Mouse (Mus musculus) brain, embryonic 14.5 days (tissue): ENCODE data around the gene Trim10. TPM values are rescaled to one million over a fixed set of nuclear protein-coding genes. Genes with fewer than 3 reads are reported as not detected.

Experiments used
- DNase-seq: peaks from one replicate; pipeline ENCODE4 v3.0.0-alpha.2; 2011; ENCODE audit warnings: low read depth
- CTCF ChIP-seq: fragments of 200-500 bp; IDR thresholded peaks from 2 replicates; pipeline ENCODE4 v1.5.1; 2012; ENCODE audit warnings: inconsistent platforms, mild to moderate bottlenecking, moderate library complexity, borderline replicate concordance; ENCODE audit not compliant: insufficient read depth, insufficient read length; ENCODE audit errors: extremely low read depth
- POLR2A ChIP-seq: fragments of 200-500 bp; IDR thresholded peaks from 2 replicates; pipeline ENCODE4 v1.6.1; 2012; ENCODE audit warnings: mild to moderate bottlenecking, inconsistent platforms, borderline replicate concordance; ENCODE audit not compliant: poor library complexity, insufficient read depth, insufficient read length, severe bottlenecking; ENCODE audit errors: extremely low read depth
- polyA plus RNA-seq: library from polyadenylated mRNA; depleted of rRNA; stranded (reverse); fragments of >200 nt; gene quantifications from 2 replicates; pipeline ENCODE4 v1.2.3, GENCODE M21; 2012

Gene Trim10
- polyA plus RNA-seq, 1 experiment = 0.52 TPM

DNA sequence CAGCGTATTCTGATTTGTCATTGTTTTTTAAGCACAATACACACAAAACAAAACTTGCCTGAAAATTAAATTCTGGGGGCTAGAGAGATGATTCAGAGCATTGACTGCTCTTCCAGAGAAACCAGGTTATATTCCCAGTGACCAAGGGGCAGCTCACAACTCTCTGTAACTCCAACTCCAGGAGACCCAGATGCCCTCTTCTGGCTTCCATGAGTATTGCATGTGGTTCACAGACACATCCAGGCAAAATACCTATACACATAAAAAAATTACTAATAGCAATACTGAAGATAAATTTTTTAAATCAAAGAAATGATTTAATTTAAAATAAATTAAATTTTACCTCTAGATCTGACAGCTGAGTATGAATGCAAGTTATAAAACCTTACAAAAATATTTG is 27.2 kb downstream of the Trim10 start:
- peak; percentile 49 for DNase-seq
- TF ChIP-seq CTCF = peak; percentile 65; the same call in 1 of the 2 replicates
- no peak for TF ChIP-seq POLR2A

- TF ChIP-seq CTCF = no peak
- no peak for TF ChIP-seq POLR2A
- DNase-seq = no peak
These were observed 27.7 kb downstream of the Trim10 start for GRCm38 (mm10) chr17:36897065-36897464.

- no peak for DNase-seq
- TF ChIP-seq POLR2A (no peak), CTCF (no peak)
These were observed 28.3 kb downstream of the Trim10 start, which contains the start of gene Trim31 for GRCm38 (mm10) chr17:36897552-36898205. Trim31 (plus strand) TSS chr17:36898118.

- TF ChIP-seq POLR2A = no peak
- TF ChIP-seq CTCF = no peak
These were observed 30.0 kb downstream of the Trim10 start for GRCm38 (mm10) chr17:36899376-36899775.

DNA sequence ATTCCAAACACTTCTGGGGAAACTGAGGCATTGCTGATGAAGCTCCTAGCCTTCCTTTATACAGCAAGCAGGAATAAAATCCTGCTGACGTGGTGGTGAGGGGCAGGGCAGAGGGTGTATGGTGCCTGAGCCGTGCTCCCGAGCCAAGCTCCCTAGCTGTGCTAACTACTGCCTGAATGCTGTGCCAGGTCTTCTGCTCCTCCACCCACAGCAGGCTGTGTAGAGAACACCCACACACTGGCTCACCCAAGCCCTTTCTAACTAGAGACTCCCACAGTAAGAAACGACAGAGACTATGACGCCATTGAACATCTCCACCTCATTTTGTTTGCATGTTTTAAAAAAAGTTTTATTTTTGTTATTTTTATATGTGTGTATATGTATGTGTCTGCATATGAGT is 30.6 kb downstream of the Trim10 start:
- TF ChIP-seq CTCF = no peak
- no peak for TF ChIP-seq POLR2A
- DNase-seq = no peak

More at GRCm38 (mm10) chr17:36899376-36899775, 30.0 kb downstream of the Trim10 start:
- no peak for DNase-seq

DNA sequence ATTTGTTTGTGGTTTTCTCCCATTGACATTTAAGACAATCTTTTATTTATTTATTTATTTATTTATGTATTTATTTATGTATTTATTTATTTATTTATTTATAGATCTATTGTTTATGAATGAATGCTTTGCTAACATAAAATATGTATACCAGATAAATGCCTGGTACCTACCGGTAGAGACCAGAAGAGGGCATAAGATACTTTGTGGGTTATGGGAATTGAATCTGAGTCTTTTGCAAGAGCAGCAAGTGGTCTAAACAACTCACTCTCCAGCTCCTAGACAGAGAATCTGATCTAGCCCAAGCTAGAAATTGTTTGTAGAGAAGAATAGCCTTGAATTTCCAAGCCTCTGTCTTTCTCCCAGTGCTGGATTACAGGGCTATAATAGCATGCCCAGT is 31.3 kb downstream of the Trim10 start:
- TF ChIP-seq POLR2A = no peak
- no peak for TF ChIP-seq CTCF

GRCm38 (mm10) chr17:36903651-36904050 is 34.3 kb downstream of the Trim10 start:
- TF ChIP-seq CTCF (no peak), POLR2A (no peak)
- no peak for DNase-seq

More for the DNA sequence above, 31.3 kb downstream of the Trim10 start:
- peak; percentile 23 for DNase-seq

DNA sequence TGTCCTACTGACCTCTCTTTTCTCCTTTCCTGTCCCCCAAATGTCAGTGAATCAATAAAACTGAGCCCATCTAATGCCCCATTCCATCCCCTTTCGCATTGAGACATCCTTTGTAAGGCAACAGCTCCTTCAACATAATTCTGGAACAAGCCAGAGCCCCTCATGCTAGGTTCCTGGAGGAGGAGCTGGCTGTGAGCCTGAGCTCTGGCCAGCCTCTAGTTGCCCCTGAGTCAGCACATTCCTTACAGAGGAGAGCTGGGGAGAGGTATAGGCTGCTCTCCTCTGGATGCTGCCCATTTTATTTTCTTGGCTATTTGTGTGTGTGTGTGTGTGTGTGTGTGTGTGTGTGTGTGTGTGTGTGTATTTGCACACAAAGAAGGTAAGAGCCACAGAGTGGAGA is 38.9 kb downstream of the Trim10 start:
- TF ChIP-seq POLR2A (no peak), CTCF (no peak)
- peak; percentile 11 for DNase-seq

- no peak for TF ChIP-seq POLR2A
- no peak for TF ChIP-seq CTCF
- DNase-seq = no peak
These were observed 40.4 kb downstream of the Trim10 start for GRCm38 (mm10) chr17:36909802-36910201.

DNA sequence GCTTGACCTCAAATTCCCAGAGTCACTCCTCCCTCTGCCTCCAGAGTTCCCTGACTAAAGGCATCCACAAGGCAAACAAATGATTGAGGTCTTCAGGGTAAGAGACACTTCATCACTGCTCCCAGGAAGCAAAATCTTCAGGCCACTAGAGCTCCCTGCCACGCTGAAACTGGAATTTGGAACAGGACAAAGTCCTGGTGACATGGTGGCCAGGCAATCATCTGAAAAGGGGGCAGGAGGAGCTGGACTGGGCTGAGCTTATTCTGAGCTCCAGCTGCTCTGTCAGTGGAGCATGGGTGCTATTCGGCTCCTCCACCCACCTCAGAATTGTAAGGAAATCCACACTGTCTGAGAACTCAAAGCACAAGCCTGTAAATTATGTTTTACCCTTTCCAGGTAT is 42.7 kb downstream of the Trim10 start:
- TF ChIP-seq CTCF (no peak), POLR2A (no peak)
- no peak for DNase-seq

- TF ChIP-seq CTCF (peak; percentile 79), POLR2A (no peak)
- peak; percentile 77 for DNase-seq
These were observed 44.7 kb downstream of the Trim10 start for GRCm38 (mm10) chr17:36914108-36914507.

DNA sequence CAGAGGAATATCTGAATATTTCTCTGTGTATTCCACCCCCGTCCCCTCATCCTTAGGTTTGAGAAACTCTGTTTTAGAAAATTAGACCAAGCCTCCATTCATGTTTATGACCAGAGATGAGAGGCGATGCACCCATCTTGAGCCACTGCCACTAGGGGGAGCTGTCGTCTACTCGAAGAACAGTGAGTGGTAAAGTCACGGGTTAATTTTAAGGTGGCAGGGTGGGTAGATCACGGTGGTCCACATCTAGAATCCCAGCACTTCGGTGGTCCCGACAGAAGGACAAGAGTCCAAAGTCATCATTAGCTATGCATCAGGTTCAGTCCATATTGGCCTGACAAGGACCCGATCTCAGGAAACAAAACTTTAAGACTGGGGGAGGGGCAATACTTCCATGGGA is 45.7 kb downstream of the Trim10 start:
- DNase-seq = peak; percentile 68
- peak; percentile 77; the same call in 1 of the 2 replicates for TF ChIP-seq CTCF
- no peak for TF ChIP-seq POLR2A

GRCm38 (mm10) chr17:36920239-36920638 is 50.9 kb downstream of the Trim10 start:
- no peak for DNase-seq
- TF ChIP-seq CTCF = no peak

DNA sequence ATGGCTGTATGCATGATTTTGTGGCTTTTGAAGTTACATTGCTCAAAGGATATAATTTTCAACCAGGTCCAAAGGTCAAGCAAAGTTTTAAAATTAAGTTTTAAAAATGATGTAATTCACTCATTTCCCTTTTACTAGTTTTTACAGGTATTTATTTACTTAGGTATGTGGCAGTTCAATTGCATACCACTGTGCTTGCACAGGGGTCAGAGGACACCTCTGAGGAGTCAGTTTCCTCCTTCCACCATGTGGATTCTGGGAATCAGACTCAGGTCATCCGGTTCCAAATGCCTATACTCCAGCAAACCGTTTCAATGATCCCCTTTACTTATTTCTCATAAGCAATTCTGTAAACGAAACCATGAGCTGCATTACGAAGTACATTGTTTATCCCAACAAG is 53.3 kb downstream of the Trim10 start:
- no peak for DNase-seq
- TF ChIP-seq CTCF = no peak
- no peak for TF ChIP-seq POLR2A
